Mouse (Mus musculus) liver, postnatal 0 days (tissue): ENCODE results near the gene Zfp618.

Source experiments
- CTCF ChIP-seq: sonication (generic); IDR thresholded peaks from 2 replicates; pipeline ENCODE4 v1.5.1; 2016; ENCODE audit warnings: antibody characterized with exemption, low read depth
- EP300 ChIP-seq: IDR thresholded peaks from 2 replicates; pipeline ENCODE4 v1.6.1; 2016; ENCODE audit warnings: antibody characterized with exemption, low read depth, mild to moderate bottlenecking

GRCm38 (mm10) chr4:63155596-63155995, 190.2 kb downstream of the Zfp618 start:
- no peak for TF ChIP-seq CTCF
- TF ChIP-seq EP300, result no peak
